ENCODE assay signal across 8 mouse cellular contexts in genomic region chrX:74413377-74413776, GRCm38 (mm10). TPM values are rescaled to one million over a fixed set of nuclear protein-coding genes. Genes with fewer than 3 reads are reported as not detected.
A peak's percentile ranks its signal among the peaks of the same experiment; 100 is the strongest.
DNase-seq lines count a peak whose midpoint lies in the region; TF ChIP-seq lines count a peak whose summit lies in the region.

No protein-coding gene starts in this region.

- DNase-seq in T-cell, adult 2 months (ENCODE audit: low spot score) = peak; percentile 71
- peak; percentile 30 to 67 for DNase-seq in cerebellum, postnatal 4 days (ENCODE audit: low spot score in 2 of 2)
- DNase-seq in gastrocnemius, adult 2 months = peak; percentile 65
- DNase-seq in induced T-regulatory cell, adult 2 months (ENCODE audit: low read depth) = peak; percentile 85
- DNase-seq in left cerebral cortex, adult 18-20 months (ENCODE audit: low spot score in 2 of 2) = peak; percentile 58 to 59
- DNase-seq in lung, postnatal 4 days = peak; percentile 55 to 79
- peak; percentile 66 for DNase-seq in right cerebral cortex, adult 18-20 months
- peak; percentile 34 for DNase-seq in yolk sac, embryonic 10.5 days (ENCODE audit: low spot score)

- TF ChIP-seq CTCF in gastrocnemius, adult 2 months (IDR thresholded peaks at IDR 0.05) = peak; percentile 94

- no peak overlapping the region for H3K4me3 ChIP-seq in gastrocnemius, adult 2 months

- intact Hi-C loops in gastrocnemius, adult 2 months (cut with DNase I) = loop anchor here (1.0 to 5.0 kb wide), 5 partner anchors 164 to 616 kb away; partner anchors contain the start of genes Flna, Hcfc1 and Irak1

- H3K27ac ChIP-seq in gastrocnemius, adult 2 months = no peak overlapping the region

RNA-seq across cellular contexts. Expression of gene G6pdx, which starts 15.6 kb away (rescaled TPM):
- 1 to 10 TPM; 4.2 to 4.7 TPM for total RNA-seq in gastrocnemius, adult 2 months (2021)
- 10 to 100 TPM; 28.3 to 37.7 TPM for total RNA-seq in left cerebral cortex, adult 18-20 months (2021)

RNA-seq across cellular contexts. Expression of gene Ikbkg, which starts 20.3 kb away (rescaled TPM):
- 10 to 100 TPM; 21.2 to 26.8 TPM for total RNA-seq in gastrocnemius, adult 2 months (2021)
- 10 to 100 TPM; 41.3 to 45.7 TPM for total RNA-seq in left cerebral cortex, adult 18-20 months (2021)

RNA-seq across cellular contexts. Expression of gene Fam3a, which starts 20.3 kb away (rescaled TPM):
- 10 to 100 TPM; 13.2 to 13.6 TPM for total RNA-seq in gastrocnemius, adult 2 months (2021)
- 10 to 100 TPM; 18.2 to 19.7 TPM for total RNA-seq in left cerebral cortex, adult 18-20 months (2021)

RNA-seq across cellular contexts. Expression of gene Slc10a3, which starts 40.2 kb away (rescaled TPM):
- 1 to 10 TPM; 2.5 TPM for total RNA-seq in gastrocnemius, adult 2 months (2021)
- total RNA-seq in left cerebral cortex, adult 18-20 months (2021) = 1 to 10 TPM; 2.7 to 3.4 TPM

RNA-seq across cellular contexts. Expression of gene Ubl4a, which starts 40.4 kb away (rescaled TPM):
- total RNA-seq in gastrocnemius, adult 2 months (2021) = 10 to 100 TPM; 55.6 to 63.7 TPM
- total RNA-seq in left cerebral cortex, adult 18-20 months (2021) = 10 to 100 TPM; 68.3 to 71.6 TPM

Comparison
In these comparisons a context has a peak if more than half of its experiments do, and no peak if none do; other contexts are left out.
1. DNase-seq: peak in every context shown above with its lines; median percentile 85 in induced T-regulatory cell, adult 2 months; 71 in T-cell, adult 2 months; 67 in lung, postnatal 4 days; 66 in right cerebral cortex, adult 18-20 months; 65 in gastrocnemius, adult 2 months; 58 in left cerebral cortex, adult 18-20 months; 48 in cerebellum, postnatal 4 days; 34 in yolk sac, embryonic 10.5 days.
2. RNA of gene G6pdx, which starts 15.6 kb away (total RNA-seq): 28.3 to 37.7 TPM in left cerebral cortex, adult 18-20 months; 4.2 to 4.7 TPM in gastrocnemius, adult 2 months; every median in the first group is over 4 times any median in the second.